Mouse (Mus musculus) heart, embryonic 11.5 days (tissue): Measurements from ENCODE around the gene Hmgn3. TPM values are rescaled to one million over a fixed set of nuclear protein-coding genes. Genes with fewer than 3 reads are reported as not detected.

Experiments used
- ATAC-seq: fragments of 200-750 bp; cut with Nextera tagmentation; replicated peaks from 2 replicates; pipeline ENCODE4 v1.8.0; 2017; ENCODE audit warnings: moderate library complexity; ENCODE audit not compliant: insufficient number of reproducible peaks, low FRiP score, low TSS enrichment
- H3K27ac ChIP-seq: fragments of 300-500 bp; sonication (generic); 2 replicates; pipeline ENCODE4 v1.5.1; 2014; ENCODE audit warnings: mild to moderate bottlenecking, low read depth, low read length
- H3K27me3 ChIP-seq: fragments of 300-500 bp; sonication (generic); 2 replicates; pipeline ENCODE4 v1.6.1; 2014; ENCODE audit warnings: mild to moderate bottlenecking, low read length, mixed read lengths; ENCODE audit not compliant: control insufficient read depth, insufficient read depth
- H3K36me3 ChIP-seq: fragments of 300-500 bp; sonication (generic); 2 replicates; pipeline ENCODE4 v1.6.1; 2014; ENCODE audit warnings: mild to moderate bottlenecking, low read length, moderate library complexity, mixed read lengths; ENCODE audit not compliant: control insufficient read depth, insufficient read depth
- H3K4me1 ChIP-seq: fragments of 300-500 bp; sonication (generic); 2 replicates; pipeline ENCODE4 v1.6.1; 2014; ENCODE audit warnings: low read length; ENCODE audit not compliant: control insufficient read depth, insufficient read depth
- H3K4me2 ChIP-seq: fragments of 300-500 bp; sonication (generic); 2 replicates; pipeline ENCODE4 v1.6.1; 2014; ENCODE audit warnings: mild to moderate bottlenecking, moderate library complexity
- H3K4me3 ChIP-seq: fragments of 300-500 bp; sonication (generic); 2 replicates; pipeline ENCODE4 v1.5.1; 2014; ENCODE audit warnings: low read depth, low read length
- H3K9ac ChIP-seq: fragments of 300-500 bp; sonication (generic); 2 replicates; pipeline ENCODE4 v1.6.1; 2014; ENCODE audit warnings: mild to moderate bottlenecking, low read depth, low read length, moderate library complexity
- H3K9me3 ChIP-seq: fragments of 300-500 bp; sonication (generic); replicated peaks from 2 replicates; pipeline ENCODE4 v1.6.1; 2016; ENCODE audit warnings: low read length; ENCODE audit not compliant: control insufficient read depth
- WGBS: fragments of 180-500 bp; shearing (Covaris S2); extraction: QIAGEN DNeasy Blood & Tissue Kit; methylation state at CpG from one replicate; pipeline ENCODE4 v1.1.7; 2014; ENCODE audit not compliant: insufficient replicate concordance; 5-methylcytosine and 5-hydroxymethylcytosine counted together
- polyA plus RNA-seq: library from polyadenylated mRNA; unstranded; fragments of >200 nt; fragmentation: Nextera tagmentation; extraction: Ambion mirVana; gene quantifications from 2 replicates; pipeline ENCODE4 v1.2.1, GENCODE M21; 2014

Hmgn3 gene
- polyA plus RNA-seq, 1 experiment from 2014 or later: 112 TPM

- no peak for ATAC-seq
- Histone ChIP-seq H3K4me1 (no peaks in the 10 kb centered on the region), H3K4me2 (no peak overlapping the region), H3K9me3 (no peaks in the 10 kb centered on the region), H3K27ac (no peak overlapping the region), H3K4me3 (no peak overlapping the region), H3K9ac (no peak overlapping the region), H3K36me3 (0 out of 2 replicates have a peak, but pooled peaks cover 2% of the 10 kb centered on the region), H3K27me3 (no peaks in the 10 kb centered on the region)
- 63% methylated on average over 2 of the region's 2 CpGs for WGBS
Measured at GRCm38 (mm10) chr9:83119211-83119610, 27.3 kb downstream of the Hmgn3 start.

- H3K9ac ChIP-seq: no peak overlapping the region
- H3K36me3 ChIP-seq: no peaks in the 10 kb centered on the region
- no peaks in the 10 kb centered on the region for H3K27me3 ChIP-seq
- no peak for ATAC-seq
- no peak overlapping the region for H3K4me3 ChIP-seq
- no peaks in the 10 kb centered on the region for H3K9me3 ChIP-seq
- H3K4me1 ChIP-seq: no peaks in the 10 kb centered on the region
- H3K4me2 ChIP-seq: no peak overlapping the region
- H3K27ac ChIP-seq: no peak overlapping the region
- WGBS: 80% methylated on average over 7 of the region's 7 CpGs
Measured at GRCm38 (mm10) chr9:83117486-83117885, 29.0 kb downstream of the Hmgn3 start.

GRCm38 (mm10) chr9:83116774-83117474, 29.6 kb downstream of the Hmgn3 start:
- WGBS: 90% methylated on average over 15 of the region's 15 CpGs
- H3K4me2 ChIP-seq: no peak overlapping the region
- H3K4me1 ChIP-seq: no peaks in the 10 kb centered on the region
- no peaks in the 10 kb centered on the region for H3K9me3 ChIP-seq
- no peaks in the 10 kb centered on the region for H3K36me3 ChIP-seq
- no peak overlapping the region for H3K9ac ChIP-seq
- no peak for ATAC-seq
- H3K4me3 ChIP-seq: no peak overlapping the region
- no peaks in the 10 kb centered on the region for H3K27me3 ChIP-seq
- H3K27ac ChIP-seq: no peak overlapping the region

- Histone ChIP-seq H3K9ac (no peak overlapping the region), H3K27ac (no peak overlapping the region), H3K4me1 (no peaks in the 10 kb centered on the region), H3K36me3 (no peaks in the 10 kb centered on the region), H3K4me3 (no peak overlapping the region), H3K9me3 (no peaks in the 10 kb centered on the region), H3K4me2 (no peak overlapping the region), H3K27me3 (no peaks in the 10 kb centered on the region)
- 87% methylated on average over 2 of the region's 2 CpGs for WGBS
- ATAC-seq: no peak
Measured at GRCm38 (mm10) chr9:83115676-83116075, 30.8 kb downstream of the Hmgn3 start.

- H3K9ac ChIP-seq: no peak overlapping the region
- H3K27me3 ChIP-seq: no peaks in the 10 kb centered on the region
- H3K4me3 ChIP-seq: no peak overlapping the region
- peak overlapping the region; percentile 19; the same call in 1 of the 2 replicates for H3K4me2 ChIP-seq
- WGBS: 56% methylated on average over 10 of the region's 10 CpGs
- H3K9me3 ChIP-seq: no peaks in the 10 kb centered on the region
- H3K27ac ChIP-seq: no peak overlapping the region
- no peaks in the 10 kb centered on the region for H3K36me3 ChIP-seq
- ATAC-seq: 0 out of 2 replicates have a peak, but pooled peaks have one; percentile 31
- no peaks in the 10 kb centered on the region for H3K4me1 ChIP-seq
Measured at GRCm38 (mm10) chr9:83113800-83114217, 32.7 kb downstream of the Hmgn3 start.

GRCm38 (mm10) chr9:83112305-83112768, 34.1 kb downstream of the Hmgn3 start:
- no peak overlapping the region for H3K4me2 ChIP-seq
- no peaks in the 10 kb centered on the region for H3K4me1 ChIP-seq
- no peak overlapping the region for H3K4me3 ChIP-seq
- no peaks in the 10 kb centered on the region for H3K36me3 ChIP-seq
- no peak overlapping the region for H3K9ac ChIP-seq
- H3K9me3 ChIP-seq: no peaks in the 10 kb centered on the region
- H3K27ac ChIP-seq: no peak overlapping the region
- no peak for ATAC-seq
- H3K27me3 ChIP-seq: no peaks in the 10 kb centered on the region
- WGBS: 62% methylated on average over 9 of the region's 9 CpGs

GRCm38 (mm10) chr9:83111789-83112188, 34.7 kb downstream of the Hmgn3 start:
- no peak overlapping the region for H3K9ac ChIP-seq
- ATAC-seq: no peak
- WGBS: 79% methylated on average over 3 of the region's 3 CpGs

GRCm38 (mm10) chr9:83111117-83111686, 35.3 kb downstream of the Hmgn3 start:
- no peak overlapping the region for H3K4me2 ChIP-seq
- no peak for ATAC-seq
- 83% methylated on average over 9 of the region's 9 CpGs for WGBS
- no peaks in the 10 kb centered on the region for H3K4me1 ChIP-seq
- no peak overlapping the region for H3K9ac ChIP-seq
- H3K4me3 ChIP-seq: no peak overlapping the region
- no peaks in the 10 kb centered on the region for H3K27me3 ChIP-seq
- H3K36me3 ChIP-seq: no peaks in the 10 kb centered on the region
- no peak overlapping the region for H3K27ac ChIP-seq
- H3K9me3 ChIP-seq: no peaks in the 10 kb centered on the region

More at GRCm38 (mm10) chr9:83111789-83112188, 34.7 kb downstream of the Hmgn3 start:
- H3K4me3 ChIP-seq: no peak overlapping the region
- H3K4me1 ChIP-seq: no peaks in the 10 kb centered on the region
- no peak overlapping the region for H3K4me2 ChIP-seq
- H3K36me3 ChIP-seq: no peaks in the 10 kb centered on the region
- no peaks in the 10 kb centered on the region for H3K9me3 ChIP-seq
- H3K27me3 ChIP-seq: no peaks in the 10 kb centered on the region
- no peak overlapping the region for H3K27ac ChIP-seq
